Comparison of ENCODE assay signal across 14 mouse cellular contexts in the genomic region with DNA sequence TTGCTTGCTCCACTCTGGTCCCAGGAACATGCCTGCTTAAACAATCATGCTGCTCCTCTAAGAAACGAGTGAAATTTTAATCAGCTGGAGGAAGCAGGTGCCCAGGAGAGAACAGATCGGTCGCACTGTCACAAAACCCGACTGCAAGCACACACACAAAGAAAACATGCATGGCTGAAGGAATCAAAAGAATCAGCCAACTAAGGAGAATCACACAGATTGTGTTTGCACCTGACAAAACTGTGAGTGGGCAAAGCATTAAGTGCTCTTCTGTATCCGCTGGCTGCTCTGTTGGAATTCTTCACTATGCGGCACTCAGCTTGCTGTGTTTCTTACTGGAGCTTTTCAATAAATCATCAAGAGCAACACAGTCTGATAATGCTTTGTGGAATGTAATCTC.
"Had no signal": no experiment of that assay in that cellular context is flagged by ENCODE, and none has a peak within 500 bp of the region (broad histone marks: within the 10 kb centered on the region; RNA-seq: fewer than 3 reads in every experiment).

No protein-coding gene starts in this region.

- H3K9me3 ChIP-seq: limb, embryonic 12.5 days; liver, embryonic 13.5 days; lung, embryonic 15.5 days; megakaryocyte, embryonic 14.5 days; neural tube, embryonic 12.5 days had no signal

- H3K9ac ChIP-seq: limb, embryonic 12.5 days; liver, embryonic 13.5 days; liver, postnatal 0 days; lung, embryonic 15.5 days; neural tube, embryonic 12.5 days had no signal

- H3K27me3 ChIP-seq: limb, embryonic 12.5 days; liver, embryonic 13.5 days; lung, embryonic 15.5 days; neural tube, embryonic 12.5 days had no signal

- H3K36me3 ChIP-seq: limb, embryonic 12.5 days; liver, embryonic 13.5 days; lung, embryonic 15.5 days; neural tube, embryonic 12.5 days had no signal

- H3K27ac ChIP-seq: limb, embryonic 12.5 days; liver, embryonic 13.5 days; lung, embryonic 15.5 days; macrophage; neural tube, embryonic 12.5 days had no signal

- H3K4me3 ChIP-seq: limb, embryonic 12.5 days; liver, embryonic 13.5 days; lung, embryonic 15.5 days; megakaryocyte, embryonic 14.5 days; neural tube, embryonic 12.5 days had no signal

- DNase-seq: kidney, adult 8-10 months; kidney, postnatal 25 days; liver; liver, embryonic 13.5 days; liver, postnatal 0 days; lung, postnatal 14 days; right cerebral cortex, postnatal 14 days; thymus, postnatal 4 days had no signal

- H3K4me1 ChIP-seq: limb, embryonic 12.5 days; liver, embryonic 13.5 days; neural tube, embryonic 12.5 days had no signal

- ATAC-seq: liver, postnatal 0 days had no signal

- H3K4me2 ChIP-seq: limb, embryonic 12.5 days; liver, embryonic 13.5 days; lung, embryonic 15.5 days; midbrain, embryonic 11.5 days; neural tube, embryonic 12.5 days had no signal
